Mouse (Mus musculus) neutrophil, adult 5-6 weeks (primary cell): ENCODE measurements around the gene E2f1. TPM values are rescaled to one million over a fixed set of nuclear protein-coding genes. Genes with fewer than 3 reads are reported as not detected.

Experiments used
- ATAC-seq: fragments of 151-379, 151-347 bp; 2 replicates; pipeline ENCODE4 v1.8.0; 2017; ENCODE audit warnings: mild to moderate bottlenecking, moderate TSS enrichment; ENCODE audit not compliant: insufficient number of reproducible peaks, poor library complexity, low FRiP score, severe bottlenecking; ENCODE audit errors: extremely low read depth
- total RNA-seq: library from RNA; stranded (forward); fragments of 200-1000 nt; gene quantifications from 2 replicates; pipeline ENCODE4 v1.2.3, GENCODE M21; 2017

The E2f1 gene
- total RNA-seq, 1 experiment from 2014 or later: 1.5 TPM

DNA sequence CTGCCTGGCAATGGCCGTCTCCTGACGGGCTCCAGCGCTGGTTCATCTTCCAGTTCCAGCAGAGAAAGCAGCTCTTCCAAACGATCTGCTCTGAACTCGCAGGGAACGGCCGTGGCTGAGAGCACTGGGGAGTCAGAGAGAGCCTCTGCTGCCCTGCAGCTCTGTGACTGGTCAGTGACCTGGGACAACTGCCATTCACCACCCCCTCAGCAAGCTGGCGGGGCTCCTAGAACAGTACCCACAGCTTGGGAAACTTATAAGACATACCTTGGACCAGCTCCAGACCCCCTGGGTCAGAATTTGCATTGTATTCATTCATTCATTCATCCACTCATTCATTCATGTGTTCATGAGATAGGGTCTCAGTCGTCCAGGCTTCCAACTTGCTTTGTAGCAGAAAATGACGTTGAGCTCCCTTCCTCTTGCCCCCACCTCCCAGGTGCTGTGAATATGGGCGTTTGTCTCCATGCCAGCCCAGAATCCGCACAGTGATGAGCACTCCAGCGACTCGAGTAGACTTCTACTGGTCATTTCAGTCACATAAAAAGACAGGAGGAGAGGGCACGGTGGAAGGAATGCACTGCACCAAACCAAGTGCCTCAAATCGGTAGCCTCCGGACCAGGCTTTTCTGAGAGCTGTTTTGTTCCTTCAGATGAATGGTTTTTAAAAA lies 15.4 kb upstream of the E2f1 start:
- ATAC-seq: no peak

- no peak for ATAC-seq
Observed at GRCm38 (mm10) chr2:154583906-154584872, 14.5 kb upstream of the E2f1 start.

GRCm38 (mm10) chr2:154581421-154581820 lies 11.7 kb upstream of the E2f1 start:
- no peak for ATAC-seq

DNA sequence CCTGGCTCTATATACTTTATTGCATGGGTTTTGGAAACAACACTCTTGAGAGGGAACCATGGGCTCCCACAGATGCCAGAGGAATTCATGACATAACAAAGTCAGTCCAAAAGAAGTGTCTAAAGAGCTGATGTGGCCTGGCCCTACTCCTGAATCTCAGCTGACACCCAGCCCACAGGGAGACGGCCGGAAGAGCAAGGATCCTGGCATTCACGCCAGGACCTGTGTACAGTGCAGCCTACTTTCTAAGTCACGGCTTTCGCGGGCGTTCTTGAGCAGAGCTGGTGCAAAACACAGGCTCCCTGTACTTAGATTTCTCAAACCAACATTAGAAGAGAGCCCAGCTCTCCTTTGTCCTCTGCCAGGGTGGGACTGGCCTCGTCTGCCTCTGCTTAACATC lies 10.9 kb upstream of the E2f1 start:
- no peak for ATAC-seq

GRCm38 (mm10) chr2:154577744-154578067 lies 8.0 kb upstream of the E2f1 start:
- ATAC-seq: no peak

GRCm38 (mm10) chr2:154576876-154577743 lies 7.4 kb upstream of the E2f1 start:
- no peak for ATAC-seq

DNA sequence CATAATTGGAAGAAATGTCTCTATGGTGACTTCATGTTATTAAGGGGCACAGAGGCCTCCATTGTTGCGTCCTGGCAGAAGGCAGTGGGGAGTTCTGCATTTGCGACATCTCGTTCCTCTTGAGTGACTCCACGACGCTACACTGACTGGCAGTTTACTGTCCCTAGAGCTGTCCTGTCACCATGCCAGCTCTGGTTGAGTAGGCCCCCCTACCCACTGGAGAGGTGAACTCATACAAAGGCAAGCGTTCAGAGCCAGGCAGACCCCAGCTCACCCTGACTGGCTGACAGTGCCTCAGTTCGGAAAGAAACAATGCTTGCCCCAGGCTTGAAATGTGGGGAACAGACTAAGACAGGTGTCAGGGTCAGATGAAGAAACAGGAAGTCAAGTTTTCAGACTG lies 4.6 kb upstream of the E2f1 start:
- ATAC-seq: peak; percentile 65

DNA sequence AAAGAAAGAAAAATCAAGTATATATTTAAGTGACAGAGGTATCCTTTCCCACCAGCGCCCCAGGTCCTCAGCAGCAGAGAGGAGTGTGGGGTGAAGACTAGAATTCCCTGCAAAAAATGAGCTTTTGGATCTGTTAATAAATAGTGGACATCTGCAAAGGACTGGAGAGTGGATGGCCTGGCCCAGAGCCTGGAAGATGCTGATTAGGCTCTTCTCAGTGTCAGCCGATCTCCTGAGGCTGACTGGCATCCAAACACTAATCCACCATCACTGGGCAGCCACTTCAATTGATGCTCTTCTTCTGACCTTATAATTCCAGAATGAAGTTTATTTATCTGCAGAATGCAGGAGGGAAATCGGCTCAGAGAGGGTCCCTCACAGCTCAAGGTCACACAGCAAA lies 3.3 kb upstream of the E2f1 start:
- no peak for ATAC-seq

- no peak for ATAC-seq
Observed at GRCm38 (mm10) chr2:154571976-154572375, 2.3 kb upstream of the E2f1 start.

GRCm38 (mm10) chr2:154571266-154571665 lies 1.6 kb upstream of the E2f1 start:
- ATAC-seq: no peak

DNA sequence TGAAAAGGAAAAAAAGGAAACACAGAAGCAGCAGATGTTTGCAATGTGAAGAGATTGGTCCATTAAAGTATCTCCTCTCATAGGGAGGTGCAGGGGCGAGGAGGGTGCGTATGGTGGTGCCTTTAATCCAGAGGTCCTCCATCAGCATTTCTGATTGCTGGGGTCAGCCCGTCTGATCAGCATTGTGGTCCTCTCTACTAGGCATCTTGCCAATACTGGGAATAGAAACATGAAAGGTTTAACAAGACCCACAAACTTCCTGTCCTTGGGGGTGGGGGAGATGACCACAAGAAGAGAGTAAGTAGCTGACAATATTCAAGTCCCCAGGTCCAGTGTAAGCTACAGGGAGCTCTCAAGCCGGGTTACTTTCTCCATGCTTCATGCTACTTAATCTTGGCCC lies 974 bp upstream of the E2f1 start:
- no peak for ATAC-seq

DNA sequence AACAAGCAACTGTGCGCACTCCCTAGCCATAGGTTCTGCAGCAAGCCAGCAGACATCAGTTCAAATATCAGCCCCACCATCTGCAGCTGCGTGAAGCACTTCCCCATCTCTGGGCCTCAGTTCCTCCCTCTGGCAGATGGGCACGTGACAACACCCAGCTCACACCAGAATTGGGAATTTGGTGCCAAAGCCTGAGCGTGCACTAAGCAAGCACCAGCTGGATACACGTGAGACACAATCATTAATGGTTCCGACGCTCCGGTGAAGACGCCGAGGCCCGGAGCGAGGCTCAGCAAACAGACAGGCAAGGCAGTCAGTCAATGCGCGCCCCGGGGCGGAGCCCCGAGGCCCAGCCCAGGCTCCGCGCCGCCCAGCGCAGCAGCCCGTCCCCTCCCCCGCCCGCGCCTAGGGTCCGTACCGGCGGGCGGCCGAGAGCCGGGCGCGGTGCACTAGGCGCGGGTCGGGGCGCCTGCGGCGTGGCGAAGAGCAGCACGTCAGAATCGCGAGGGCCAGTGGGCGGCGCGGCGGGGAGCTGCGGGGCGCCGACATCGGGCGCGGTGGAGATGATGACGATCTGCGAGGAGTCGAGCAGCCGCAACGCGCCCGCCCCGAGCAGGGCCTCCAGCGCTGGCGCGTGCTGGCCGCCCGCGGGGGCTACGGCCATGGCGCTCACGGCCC lies 482 bp downstream of the E2f1 start:
- no peak for ATAC-seq

GRCm38 (mm10) chr2:154568329-154569070 lies 1.2 kb downstream of the E2f1 start:
- no peak for ATAC-seq

DNA sequence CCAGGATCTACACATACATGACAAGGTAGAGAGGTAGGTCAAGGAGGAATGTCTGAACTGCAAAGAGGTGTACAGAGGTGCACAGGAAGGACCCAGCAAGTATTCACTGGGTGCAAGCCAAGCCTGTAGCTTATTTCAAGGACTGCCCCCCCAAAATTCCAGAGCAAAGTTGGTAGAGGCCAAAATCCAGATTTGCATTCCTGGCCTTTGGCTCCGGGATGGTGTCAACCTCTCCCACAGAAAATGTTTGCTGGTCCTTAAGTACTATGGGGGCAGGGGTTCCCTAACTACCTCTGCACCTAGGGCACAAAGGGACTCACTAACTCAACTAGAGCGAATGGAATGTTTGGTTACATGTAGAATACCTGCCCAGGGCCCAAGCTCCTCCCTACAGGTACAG lies 1.9 kb downstream of the E2f1 start:
- ATAC-seq: no peak

DNA sequence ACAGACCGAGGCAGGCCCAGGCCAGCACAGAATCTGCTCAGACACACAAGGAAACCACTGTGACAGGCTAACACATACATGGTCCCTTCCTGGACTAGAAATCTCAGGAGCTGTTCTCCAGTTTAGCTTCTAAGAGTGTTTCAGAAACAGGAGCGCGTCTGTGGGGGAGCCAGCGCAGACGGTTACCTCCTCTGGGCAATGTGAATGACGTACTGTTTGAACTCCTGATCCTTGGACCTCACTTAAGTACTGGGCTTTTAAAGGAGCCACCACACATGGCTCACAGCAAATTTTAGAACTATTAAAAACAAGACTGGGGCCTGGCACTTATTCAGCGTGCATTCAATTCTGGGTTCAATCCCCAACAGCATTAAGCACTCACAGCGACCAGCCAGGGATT lies 3.1 kb downstream of the E2f1 start:
- ATAC-seq: no peak

DNA sequence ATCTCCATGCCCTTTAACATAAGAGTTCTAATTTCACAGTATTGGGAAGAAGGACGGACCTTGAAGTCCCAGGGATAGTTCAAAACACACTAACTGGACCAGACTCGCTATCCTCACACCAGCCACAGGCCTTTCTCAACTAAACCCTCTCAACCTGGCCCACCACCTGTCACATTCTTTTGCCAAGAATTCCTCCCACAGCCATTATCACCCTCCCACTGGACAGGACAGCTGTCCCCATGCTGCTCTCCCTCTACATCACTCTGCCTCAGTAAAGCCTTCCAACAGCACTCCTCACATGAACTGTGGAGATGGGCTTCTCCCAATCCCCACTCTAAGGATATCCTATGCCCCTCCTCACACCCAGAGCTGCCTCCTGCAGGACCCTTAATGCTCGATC lies 4.1 kb downstream of the E2f1 start:
- no peak for ATAC-seq

GRCm38 (mm10) chr2:154563612-154564170 lies 6.0 kb downstream of the E2f1 start:
- ATAC-seq: no peak
